10 mouse cellular contexts compared by ENCODE assay signal in the genomic region with DNA sequence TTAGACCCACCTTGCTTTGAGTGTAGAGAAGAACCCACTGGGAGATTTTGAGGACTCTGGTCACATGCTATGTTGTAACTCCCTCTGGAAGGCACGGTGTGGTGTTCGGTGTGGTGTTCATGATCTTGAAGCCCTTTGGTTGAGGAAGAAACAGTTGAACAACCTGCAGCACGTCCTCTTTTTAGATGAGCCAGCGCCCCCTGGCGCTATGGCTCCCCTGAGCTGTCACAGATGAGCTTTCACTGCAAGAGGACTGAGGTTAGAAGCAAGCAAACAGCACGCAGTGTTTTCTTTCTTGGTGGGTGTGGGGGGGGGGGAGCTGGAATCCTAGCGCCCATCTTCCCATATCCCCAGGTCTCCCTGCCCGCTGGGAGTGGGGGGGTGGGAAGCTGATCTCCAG.
DNase-seq lines count a peak whose midpoint lies in the region; ATAC-seq and TF ChIP-seq lines count a peak whose summit lies in the region.
"Had no signal": no experiment of that assay in that cellular context is flagged by ENCODE, and none has a peak within 500 bp of the region (broad histone marks: within the 10 kb centered on the region; RNA-seq: fewer than 3 reads in every experiment).

No protein-coding gene starts in this region.

- no peaks in the 10 kb centered on the region for H3K4me1 ChIP-seq in cortical plate, adult 2 months (ENCODE audit: control insufficient read depth, insufficient read depth, low read length)
- no peaks in the 10 kb centered on the region for H3K4me1 ChIP-seq in hindbrain, embryonic 11.5 days (replicated peaks; ENCODE audit: control insufficient read depth, insufficient read depth, low read length)
- H3K4me1 ChIP-seq: liver, embryonic 13.5 days had no signal

- no peak overlapping the region for H3K9ac ChIP-seq in hindbrain, embryonic 11.5 days (ENCODE audit: low read depth, low read length)
- H3K9ac ChIP-seq: embryonic facial prominence, embryonic 12.5 days; liver, embryonic 13.5 days had no signal

- H3K4me2 ChIP-seq in hindbrain, embryonic 11.5 days (replicated peaks; ENCODE audit: low read depth, low read length) = no peak overlapping the region
- H3K4me2 ChIP-seq: embryonic facial prominence, embryonic 12.5 days; liver, embryonic 13.5 days had no signal

- WGBS in hindbrain, embryonic 11.5 days = 32% methylated on average over 8 of the region's 8 CpGs

- ATAC-seq in hindbrain, embryonic 11.5 days (ENCODE audit: low FRiP score) = no peak
- ATAC-seq in inflammation-experienced regulatory T-cells, adult 6 months = no peak

- H3K27ac ChIP-seq in cortical plate, adult 2 months (ENCODE audit: insufficient read depth, low read length) = no peak overlapping the region
- H3K27ac ChIP-seq in hindbrain, embryonic 11.5 days (ENCODE audit: low read depth, low read length) = no peak overlapping the region
- H3K27ac ChIP-seq: embryonic facial prominence, embryonic 12.5 days; liver, embryonic 13.5 days had no signal

- no peak for TF ChIP-seq POLR2A in cortical plate, adult 2 months (IDR thresholded peaks at IDR 0.05; ENCODE audit: extremely low read depth, insufficient read depth, low read length)

- H3K27me3 ChIP-seq in hindbrain, embryonic 11.5 days (ENCODE audit: control insufficient read depth, insufficient read depth, low read length) = no peaks in the 10 kb centered on the region
- H3K27me3 ChIP-seq: liver, embryonic 13.5 days had no signal

- no peaks in the 10 kb centered on the region for H3K36me3 ChIP-seq in hindbrain, embryonic 11.5 days (ENCODE audit: control insufficient read depth, insufficient read depth, low read length)
- H3K36me3 ChIP-seq: embryonic facial prominence, embryonic 12.5 days; liver, embryonic 13.5 days had no signal

- H3K9me3 ChIP-seq in hindbrain, embryonic 11.5 days (ENCODE audit: control insufficient read depth, low read length) = no peaks in the 10 kb centered on the region
- H3K9me3 ChIP-seq: embryonic facial prominence, embryonic 12.5 days; liver, embryonic 13.5 days had no signal

- TF ChIP-seq CTCF in cortical plate, adult 2 months (IDR thresholded peaks at IDR 0.05; ENCODE audit: extremely low read depth, insufficient read depth, low read length) = peak; percentile 67

- H3K4me3 ChIP-seq in cortical plate, adult 2 months (ENCODE audit: insufficient read depth, low read length) = no peak overlapping the region
- no peak overlapping the region for H3K4me3 ChIP-seq in hindbrain, embryonic 11.5 days (ENCODE audit: low read depth, low read length)
- H3K4me3 ChIP-seq: embryonic facial prominence, embryonic 12.5 days; liver, embryonic 13.5 days had no signal

- DNase-seq in urinary bladder, postnatal 14 days (ENCODE audit: low spot score) = peak; percentile 69
- DNase-seq in urinary bladder, postnatal 10 days (ENCODE audit: low spot score) = no peak
- peak; percentile 77 for DNase-seq in hindbrain, embryonic 11.5 days (ENCODE audit: low spot score)
- DNase-seq in layer of hippocampus, adult 9-11 months = peak; percentile 38
- DNase-seq in lung, postnatal 4 days = peak; percentile 58
- peak; percentile 52 for DNase-seq in right cerebral cortex, postnatal 25 days
- DNase-seq: liver, embryonic 13.5 days had no signal
